Mouse (Mus musculus): ENCODE measurements around the gene Irgq. TPM values are rescaled to one million over a fixed set of nuclear protein-coding genes. Genes with fewer than 3 reads are reported as not detected.

The Irgq gene
- polyA plus RNA-seq, 1 experiment, result not detected

DNA sequence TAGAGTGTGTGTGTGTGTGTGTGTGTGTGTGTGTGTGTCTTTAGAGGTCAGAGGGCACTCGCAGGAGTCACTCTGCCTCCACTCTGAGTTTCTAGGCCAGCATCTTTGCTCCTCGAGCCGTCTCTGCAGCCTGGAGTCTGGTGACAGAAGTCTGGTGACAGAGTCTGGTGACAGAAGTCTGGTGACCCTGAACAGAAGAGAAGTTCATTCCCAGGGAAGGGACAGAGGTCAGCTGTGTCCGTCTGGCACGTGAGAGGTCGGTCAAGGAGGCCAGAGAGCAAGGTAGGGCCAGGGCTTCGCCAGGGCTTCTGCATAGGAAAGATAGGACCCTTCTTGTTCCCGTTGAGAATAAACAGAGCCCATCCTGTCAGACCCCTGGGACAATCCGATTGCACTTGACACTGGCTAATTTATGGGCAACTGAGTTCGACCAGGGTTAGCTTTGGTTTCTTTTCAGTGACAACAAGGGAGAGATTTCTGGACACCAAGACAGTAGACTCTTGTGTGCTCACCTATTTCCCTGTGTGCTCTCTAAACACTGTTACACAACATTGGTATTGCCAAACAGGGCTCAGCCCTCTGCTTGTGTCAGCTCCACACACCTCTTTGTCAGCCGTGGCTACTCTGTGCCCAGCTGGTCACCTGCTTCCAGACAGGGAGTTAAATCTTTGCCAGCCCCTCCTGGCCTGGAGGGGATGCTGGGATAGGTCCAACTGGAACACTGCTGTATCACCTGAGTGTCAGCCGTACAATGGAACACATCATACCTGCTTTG is 21.7 kb downstream of the Irgq start:
- Histone ChIP-seq H3K4me3 (ENCODE audit: insufficient read depth, low read depth, low read length) (no peak overlapping the region), H3K4me1 (ENCODE audit: control insufficient read depth, insufficient read depth, low read length) (peaks cover 7% of the 10 kb centered on the region), H3K27ac (ENCODE audit: insufficient read depth, low read depth, low read length) (no peak overlapping the region)
- no peak for TF ChIP-seq POLR2A (IDR thresholded peaks at IDR 0.05; ENCODE audit: insufficient read depth, low read depth, low read length)
- TF ChIP-seq CTCF (IDR thresholded peaks at IDR 0.05; ENCODE audit: insufficient read depth, low read depth, low read length), result no peak
- WGBS, result 86% methylated on average over 12 of the region's 12 CpGs

DNA sequence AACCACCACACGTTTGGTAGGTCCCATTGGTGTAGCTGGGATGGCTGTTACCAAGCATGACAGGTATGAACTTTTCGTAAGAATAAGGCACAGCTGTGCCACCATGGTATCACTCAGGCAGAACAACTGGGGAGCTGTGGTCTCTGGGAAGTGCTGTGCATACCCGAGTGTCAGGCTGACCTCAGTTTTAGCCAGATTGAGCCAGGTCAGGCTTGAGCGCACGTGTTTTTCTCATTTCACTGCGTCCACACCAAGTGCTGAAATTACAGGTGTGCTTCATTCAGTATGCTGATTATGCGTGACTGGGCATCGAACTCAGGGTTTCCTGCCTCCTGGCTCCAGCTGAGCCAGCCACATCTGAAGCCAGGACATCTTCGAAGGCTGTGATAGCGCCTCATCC is 25.3 kb downstream of the Irgq start:
- Histone ChIP-seq H3K4me1 (ENCODE audit: control insufficient read depth, insufficient read depth, low read length) (0 out of 2 replicates have a peak, but pooled peaks cover 3% of the 10 kb centered on the region), H3K4me3 (ENCODE audit: insufficient read depth, low read depth, low read length) (no peak overlapping the region), H3K27ac (ENCODE audit: insufficient read depth, low read depth, low read length) (no peak overlapping the region)
- TF ChIP-seq POLR2A (IDR thresholded peaks at IDR 0.05; ENCODE audit: insufficient read depth, low read depth, low read length), result no peak
- TF ChIP-seq CTCF (IDR thresholded peaks at IDR 0.05; ENCODE audit: insufficient read depth, low read depth, low read length), result no peak
- 93% methylated on average over 10 of the region's 10 CpGs for WGBS

DNA sequence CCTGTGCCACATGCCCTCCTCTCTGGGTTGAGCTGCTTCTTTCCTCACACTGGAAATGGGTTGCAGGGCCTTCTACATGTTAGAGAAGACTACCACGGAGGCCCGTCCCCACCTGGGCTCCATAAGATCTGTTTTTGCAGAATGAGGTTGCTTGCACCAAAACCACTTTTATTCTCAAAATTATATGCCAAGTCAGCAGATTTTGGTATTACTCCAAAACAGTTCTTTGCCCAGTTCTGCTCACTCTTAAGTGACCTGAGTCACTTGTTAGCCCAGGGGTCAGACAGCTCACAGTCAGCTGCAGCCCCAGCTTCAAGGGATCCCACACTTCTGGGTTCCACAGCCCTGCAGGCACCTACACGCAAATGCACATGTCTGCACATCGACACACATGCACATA is 31.0 kb downstream of the Irgq start:
- TF ChIP-seq CTCF (IDR thresholded peaks at IDR 0.05; ENCODE audit: insufficient read depth, low read depth, low read length) (no peak), POLR2A (IDR thresholded peaks at IDR 0.05; ENCODE audit: insufficient read depth, low read depth, low read length) (no peak)
- H3K4me1 ChIP-seq (ENCODE audit: control insufficient read depth, insufficient read depth, low read length), result no peaks in the 10 kb centered on the region
- H3K27ac ChIP-seq (ENCODE audit: insufficient read depth, low read depth, low read length), result no peak overlapping the region
- H3K4me3 ChIP-seq (ENCODE audit: insufficient read depth, low read depth, low read length), result no peak overlapping the region
- 93% methylated on average over 4 of the region's 4 CpGs for whole genome bisulfite sequencing

DNA sequence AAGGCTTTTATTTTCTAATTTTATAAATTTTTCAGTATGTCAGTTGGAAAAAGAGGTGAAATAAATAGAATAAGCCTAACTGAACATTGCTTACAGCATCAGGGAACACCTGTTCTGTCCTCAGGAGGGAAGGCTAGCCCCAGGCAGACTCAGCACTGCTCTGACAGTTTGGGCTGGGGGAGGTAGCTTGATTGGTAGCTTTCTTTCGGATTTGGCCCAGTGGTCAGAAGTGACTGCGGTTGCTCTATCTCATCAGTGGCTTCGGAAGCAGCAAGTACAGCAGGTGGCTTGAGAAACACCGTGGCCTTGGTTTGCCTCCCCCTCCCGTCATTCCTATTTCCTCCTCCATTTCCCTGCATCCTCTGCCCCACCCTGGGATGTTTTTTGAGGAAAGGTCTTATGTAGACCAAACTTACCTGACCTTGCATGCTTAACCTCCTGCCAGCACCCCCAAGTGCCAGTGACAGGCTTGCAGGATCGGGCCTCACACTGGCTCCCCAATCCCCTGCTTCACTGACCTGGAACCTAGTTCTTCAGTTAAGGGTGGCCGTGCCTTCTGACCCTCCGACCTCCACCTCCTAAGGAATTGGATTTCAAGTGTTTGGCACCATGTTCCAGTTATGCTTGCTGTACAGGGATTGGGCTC is 32.8 kb downstream of the Irgq start:
- 96% methylated on average over 8 of the region's 8 CpGs for WGBS
- Histone ChIP-seq H3K27ac (ENCODE audit: insufficient read depth, low read depth, low read length) (no peak overlapping the region), H3K4me1 (ENCODE audit: control insufficient read depth, insufficient read depth, low read length) (no peaks in the 10 kb centered on the region), H3K4me3 (ENCODE audit: insufficient read depth, low read depth, low read length) (no peak overlapping the region)
- TF ChIP-seq POLR2A (IDR thresholded peaks at IDR 0.05; ENCODE audit: insufficient read depth, low read depth, low read length) (no peak), CTCF (IDR thresholded peaks at IDR 0.05; ENCODE audit: insufficient read depth, low read depth, low read length) (no peak)

DNA sequence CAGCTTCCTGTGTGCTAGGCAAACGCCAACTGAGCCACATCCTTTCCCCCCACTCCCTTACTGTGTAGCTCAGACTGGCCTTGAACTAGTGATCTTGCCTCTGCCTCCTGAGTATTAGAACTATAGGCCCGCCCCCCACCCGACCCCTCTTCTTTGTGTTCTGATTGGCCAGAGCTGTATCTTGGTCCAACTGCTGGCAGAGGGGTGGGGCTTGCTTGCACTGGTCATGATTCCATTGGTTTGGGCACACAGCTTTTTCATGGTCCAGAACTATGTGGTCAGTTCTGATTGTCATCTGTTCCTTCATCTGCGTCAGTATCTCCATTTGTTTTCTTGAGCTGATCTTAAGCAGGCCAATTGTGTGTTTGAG is 33.3 kb downstream of the Irgq start:
- WGBS, result 88% methylated on average over 4 of the region's 4 CpGs
- Histone ChIP-seq H3K4me3 (ENCODE audit: insufficient read depth, low read depth, low read length) (no peak overlapping the region), H3K4me1 (ENCODE audit: control insufficient read depth, insufficient read depth, low read length) (no peaks in the 10 kb centered on the region), H3K27ac (ENCODE audit: insufficient read depth, low read depth, low read length) (no peak overlapping the region)
- no peak for TF ChIP-seq POLR2A (IDR thresholded peaks at IDR 0.05; ENCODE audit: insufficient read depth, low read depth, low read length)
- TF ChIP-seq CTCF (IDR thresholded peaks at IDR 0.05; ENCODE audit: insufficient read depth, low read depth, low read length), result no peak

DNA sequence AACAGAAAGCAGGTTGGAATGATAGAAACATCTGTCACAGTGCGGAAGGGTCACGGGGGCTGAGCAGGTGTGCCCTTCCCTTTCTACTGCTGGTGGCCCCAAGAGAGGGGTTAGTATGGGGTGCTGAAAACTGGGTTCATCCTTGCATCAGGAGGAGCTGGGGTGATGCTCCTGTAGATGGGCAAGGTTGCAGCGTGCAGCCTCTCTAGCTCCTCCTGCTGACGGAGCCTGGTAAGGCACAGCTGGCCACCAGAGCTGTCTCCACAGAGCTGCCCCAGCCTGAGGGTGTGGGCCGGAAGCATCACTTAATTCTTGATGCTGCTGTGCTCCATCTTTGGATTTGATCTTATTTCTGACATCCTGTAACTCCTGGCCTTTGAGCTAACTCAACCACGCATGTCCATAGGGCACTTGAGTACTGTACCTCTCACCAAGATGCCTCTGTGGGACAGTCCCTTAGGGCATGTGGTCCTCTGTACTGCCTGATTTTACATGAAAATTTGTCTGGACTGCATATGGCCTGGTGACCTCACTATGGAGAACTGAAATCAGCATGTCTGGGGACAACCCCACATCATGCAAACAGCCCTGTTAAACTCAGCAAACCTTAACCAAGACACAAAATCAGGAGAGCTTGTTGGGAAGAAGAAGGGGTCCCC is 34.2 kb downstream of the Irgq start:
- H3K4me3 ChIP-seq (ENCODE audit: insufficient read depth, low read depth, low read length), result no peak overlapping the region
- TF ChIP-seq POLR2A (IDR thresholded peaks at IDR 0.05; ENCODE audit: insufficient read depth, low read depth, low read length), result no peak
- TF ChIP-seq CTCF (IDR thresholded peaks at IDR 0.05; ENCODE audit: insufficient read depth, low read depth, low read length), result peak; percentile 86
- no peak overlapping the region for H3K27ac ChIP-seq (ENCODE audit: insufficient read depth, low read depth, low read length)
- WGBS, result 69% methylated on average over 6 of the region's 6 CpGs
- no peaks in the 10 kb centered on the region for H3K4me1 ChIP-seq (ENCODE audit: control insufficient read depth, insufficient read depth, low read length)

DNA sequence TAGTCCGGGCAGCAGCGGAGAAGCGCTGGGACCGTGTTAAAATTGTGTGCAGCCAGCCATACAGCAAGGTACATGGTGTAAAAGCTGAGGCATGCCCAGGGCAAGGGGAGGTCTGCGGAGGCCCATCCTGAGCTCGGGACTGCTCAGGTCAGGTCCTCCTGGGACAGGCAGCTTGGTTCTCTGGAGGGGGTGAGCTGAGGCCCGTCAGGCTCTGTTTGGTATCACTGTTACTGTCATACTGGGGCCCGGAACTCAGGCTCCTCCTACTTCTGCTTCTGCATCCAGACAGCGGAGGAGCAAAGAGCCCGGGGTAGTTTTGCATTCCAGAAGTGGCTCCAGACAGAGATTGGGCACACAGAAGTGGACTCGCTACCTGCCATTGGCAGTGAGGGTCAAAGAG is 35.1 kb downstream of the Irgq start:
- no peaks in the 10 kb centered on the region for H3K4me1 ChIP-seq (ENCODE audit: control insufficient read depth, insufficient read depth, low read length)
- 93% methylated on average over 11 of the region's 11 CpGs for WGBS
- no peak overlapping the region for H3K27ac ChIP-seq (ENCODE audit: insufficient read depth, low read depth, low read length)
- no peak for TF ChIP-seq POLR2A (IDR thresholded peaks at IDR 0.05; ENCODE audit: insufficient read depth, low read depth, low read length)
- no peak for TF ChIP-seq CTCF (IDR thresholded peaks at IDR 0.05; ENCODE audit: insufficient read depth, low read depth, low read length)
- H3K4me3 ChIP-seq (ENCODE audit: insufficient read depth, low read depth, low read length), result no peak overlapping the region

DNA sequence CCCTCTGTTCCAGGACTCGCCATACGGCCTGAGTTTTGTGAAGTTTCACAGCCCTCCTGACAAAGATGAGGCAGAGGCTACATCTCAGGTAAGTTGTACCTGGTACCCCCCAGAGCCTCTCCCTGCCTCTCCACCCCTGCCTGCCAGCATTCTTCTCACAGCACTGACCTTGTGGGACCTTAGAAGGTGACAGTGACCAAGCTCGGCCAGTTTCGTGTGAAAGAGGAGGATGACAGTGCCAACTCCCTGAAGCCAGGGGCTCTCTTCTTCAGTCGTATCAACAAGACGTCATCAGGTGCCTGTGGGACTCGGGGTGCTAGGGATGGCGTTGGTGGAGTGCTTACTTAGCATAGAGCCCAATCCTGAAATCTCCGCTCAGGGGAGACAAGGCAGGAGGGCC is 35.7 kb downstream of the Irgq start:
- 97% methylated on average over 9 of the region's 9 CpGs for WGBS

DNA sequence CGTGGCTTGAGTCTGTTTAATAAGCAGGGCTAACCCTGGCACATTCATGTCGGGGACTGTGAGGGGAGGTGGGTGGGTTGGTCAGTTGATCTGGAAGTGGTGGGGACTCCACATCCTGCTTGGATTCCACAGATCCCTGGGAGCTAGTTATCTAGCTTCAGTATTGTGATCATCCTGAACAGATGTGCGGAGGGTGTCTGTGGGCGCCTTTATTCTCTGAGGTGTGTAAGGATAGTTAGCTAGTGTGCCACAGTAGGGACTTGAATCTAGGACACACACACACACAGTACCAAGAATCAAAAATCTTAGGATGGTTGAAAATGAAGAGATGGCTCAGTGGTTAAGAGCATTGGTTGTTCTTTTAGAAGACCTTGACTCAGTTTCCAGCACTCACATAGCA is 38.0 kb downstream of the Irgq start:
- TF ChIP-seq CTCF (IDR thresholded peaks at IDR 0.05; ENCODE audit: insufficient read depth, low read depth, low read length) (no peak), POLR2A (IDR thresholded peaks at IDR 0.05; ENCODE audit: insufficient read depth, low read depth, low read length) (no peak)
- H3K4me1 ChIP-seq (ENCODE audit: control insufficient read depth, insufficient read depth, low read length), result no peaks in the 10 kb centered on the region
- WGBS, result 81% methylated on average over 4 of the region's 4 CpGs

More for the DNA sequence above, 35.7 kb downstream of the Irgq start:
- Histone ChIP-seq H3K4me3 (ENCODE audit: insufficient read depth, low read depth, low read length) (no peak overlapping the region), H3K4me1 (ENCODE audit: control insufficient read depth, insufficient read depth, low read length) (no peaks in the 10 kb centered on the region), H3K27ac (ENCODE audit: insufficient read depth, low read depth, low read length) (no peak overlapping the region)
- TF ChIP-seq CTCF (IDR thresholded peaks at IDR 0.05; ENCODE audit: insufficient read depth, low read depth, low read length), result no peak
- TF ChIP-seq POLR2A (IDR thresholded peaks at IDR 0.05; ENCODE audit: insufficient read depth, low read depth, low read length), result no peak

More for the DNA sequence above, 38.0 kb downstream of the Irgq start:
- no peak overlapping the region for H3K27ac ChIP-seq (ENCODE audit: insufficient read depth, low read depth, low read length)
- H3K4me3 ChIP-seq (ENCODE audit: insufficient read depth, low read depth, low read length), result no peak overlapping the region
